Mouse (Mus musculus): Measurements from ENCODE around the gene Tas2r139. TPM values are rescaled to one million over a fixed set of nuclear protein-coding genes. Genes with fewer than 3 reads are reported as not detected.

Gene Tas2r139
- polyA plus RNA-seq (2017; shearing (Covaris generic)) = not detected

DNA sequence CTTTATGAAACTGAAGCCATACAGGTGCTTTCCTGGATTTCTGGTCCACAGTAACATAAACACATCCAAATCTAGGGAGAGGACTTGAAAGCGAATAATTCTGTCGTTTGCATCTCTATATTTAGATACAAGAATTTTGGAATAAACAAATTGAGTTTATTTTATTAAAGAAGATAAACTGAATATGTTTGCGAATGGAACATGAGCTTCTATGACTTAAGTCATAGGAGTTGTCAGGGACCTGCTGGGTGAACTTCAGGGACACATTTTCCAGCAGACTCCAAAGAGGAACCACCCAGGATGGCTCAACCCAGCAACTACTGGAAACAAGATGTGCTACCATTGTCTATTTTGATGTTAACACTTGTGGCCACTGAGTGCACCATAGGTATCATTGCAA, at the start of gene Tas2r139:
Tas2r139 (plus strand) TSS at position 301 of the 400 bp plus-strand sequence.

Other genes starting within 250 kb of the Tas2r139 start
- gene Sval1, start 189.3 kb upstream of the Tas2r139 start, polyA plus RNA-seq (2017; shearing (Covaris generic)) = not detected
- gene Sval3, start 172.8 kb upstream of the Tas2r139 start, polyA plus RNA-seq (2017; shearing (Covaris generic)) = not detected
- gene Sva, start 102.5 kb upstream of the Tas2r139 start, polyA plus RNA-seq (2017; shearing (Covaris generic)) = not detected
- not detected for gene Tas2r144, start 74.4 kb downstream of the Tas2r139 start, polyA plus RNA-seq (2017; shearing (Covaris generic))
- 7.0 TPM for gene Gstk1, start 105.0 kb downstream of the Tas2r139 start, polyA plus RNA-seq (2017; shearing (Covaris generic))
- gene Tmem139, start 121.0 kb downstream of the Tas2r139 start, polyA plus RNA-seq (2017; shearing (Covaris generic)) = not detected
- 32.3 TPM for gene Casp2, start 124.0 kb downstream of the Tas2r139 start, polyA plus RNA-seq (2017; shearing (Covaris generic))
- not detected for gene Clcn1, start 145.7 kb downstream of the Tas2r139 start, polyA plus RNA-seq (2017; shearing (Covaris generic))
- not detected for gene Fam131b, start 183.7 kb downstream of the Tas2r139 start, polyA plus RNA-seq (2017; shearing (Covaris generic))
- 136 TPM for gene Zyx, start 208.7 kb downstream of the Tas2r139 start, polyA plus RNA-seq (2017; shearing (Covaris generic))
- gene Epha1, start 232.3 kb downstream of the Tas2r139 start, polyA plus RNA-seq (2017; shearing (Covaris generic)) = 0.30 TPM

Data from effector memory CD4-positive, alpha-beta T cell, adult 5 months (primary cell).